Mouse (Mus musculus) urinary bladder, postnatal 36 days (tissue): ENCODE measurements around the gene Itprid2.

Experiments used
- DNase-seq, 2 experiments: peaks; one replicate each; pipeline ENCODE4 v3.0.0; 2022; ENCODE audit warnings: low spot score in 2 of 2, mixed read lengths in 1 of 2

Itprid2 gene

DNA sequence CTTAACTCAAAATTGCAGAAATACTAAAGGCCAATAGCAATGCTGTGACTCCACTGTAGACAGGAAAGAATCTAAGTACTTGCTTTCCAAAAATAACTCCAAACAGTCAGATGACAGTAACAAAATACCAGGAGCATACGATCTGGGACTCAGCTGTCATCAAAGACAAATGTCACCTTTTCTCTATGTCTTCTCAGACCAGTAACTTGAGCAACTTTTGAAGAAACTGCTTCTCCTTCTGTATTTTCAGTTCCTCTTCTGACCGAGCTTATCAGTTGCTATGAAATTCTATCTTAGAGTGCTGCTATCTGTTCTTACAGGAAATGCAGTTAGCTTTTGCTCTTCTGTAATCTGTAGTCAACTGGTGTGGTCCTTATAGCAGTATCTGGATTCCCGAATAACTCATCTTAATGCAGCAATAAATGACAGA is 78.5 kb downstream of the Itprid2 start:
- no peak for DNase-seq

DNA sequence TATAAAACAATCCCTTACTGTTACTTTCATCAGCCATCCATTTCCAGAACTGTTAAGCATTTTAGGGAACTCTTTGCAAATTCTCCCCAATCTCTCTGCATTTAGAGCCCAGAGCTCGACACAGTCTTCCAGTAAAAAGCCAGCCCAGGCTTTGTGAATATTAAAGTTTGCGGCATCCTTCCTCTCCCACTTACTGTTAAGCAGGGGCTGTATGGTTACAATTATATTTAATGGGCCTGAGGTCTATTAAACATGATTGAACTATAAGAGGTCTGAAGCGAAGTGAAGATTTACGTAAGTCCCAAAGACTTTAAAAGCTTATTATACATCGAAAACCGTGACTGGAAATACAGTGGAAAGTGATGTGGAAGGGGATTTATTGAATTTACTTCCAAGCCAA is 79.6 kb downstream of the Itprid2 start:
- no peak for DNase-seq

DNA sequence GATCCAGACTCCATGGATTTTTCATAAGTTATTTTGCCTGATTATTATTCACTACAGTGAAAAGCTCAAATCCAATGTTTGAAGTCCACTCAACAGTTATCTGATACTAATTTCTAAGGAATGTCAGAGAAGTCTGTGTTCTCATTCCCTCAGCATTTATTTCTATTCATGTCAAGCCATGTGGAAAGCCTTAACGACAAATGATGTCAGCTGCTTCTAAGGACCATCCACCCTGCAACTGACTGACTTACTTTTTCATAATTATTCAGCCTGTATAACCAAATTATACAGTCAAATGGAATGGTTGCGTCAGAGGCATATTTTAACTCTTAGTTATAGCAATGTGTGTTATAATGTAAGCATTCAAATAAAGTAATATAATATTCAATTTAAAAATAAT is 80.8 kb downstream of the Itprid2 start:
- DNase-seq, result no peak

DNA sequence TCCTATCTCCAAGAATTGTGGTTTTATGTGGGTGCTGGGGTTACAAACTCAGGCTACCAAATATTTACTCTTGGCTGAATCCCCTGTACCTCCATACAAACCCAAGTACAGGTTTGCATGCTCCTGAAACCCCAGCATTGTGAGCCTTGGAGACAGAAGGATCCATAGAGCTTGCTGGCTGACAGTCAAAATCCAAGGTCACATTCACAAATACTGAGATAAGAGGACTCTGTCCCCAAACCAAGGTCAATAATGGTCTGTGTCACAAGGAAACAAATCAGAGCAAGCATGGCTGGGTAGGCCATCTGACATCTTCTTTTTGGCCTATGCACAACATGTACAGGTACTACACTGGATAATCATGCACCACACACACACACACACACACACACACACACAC is 82.7 kb downstream of the Itprid2 start:
- no peak for DNase-seq

DNA sequence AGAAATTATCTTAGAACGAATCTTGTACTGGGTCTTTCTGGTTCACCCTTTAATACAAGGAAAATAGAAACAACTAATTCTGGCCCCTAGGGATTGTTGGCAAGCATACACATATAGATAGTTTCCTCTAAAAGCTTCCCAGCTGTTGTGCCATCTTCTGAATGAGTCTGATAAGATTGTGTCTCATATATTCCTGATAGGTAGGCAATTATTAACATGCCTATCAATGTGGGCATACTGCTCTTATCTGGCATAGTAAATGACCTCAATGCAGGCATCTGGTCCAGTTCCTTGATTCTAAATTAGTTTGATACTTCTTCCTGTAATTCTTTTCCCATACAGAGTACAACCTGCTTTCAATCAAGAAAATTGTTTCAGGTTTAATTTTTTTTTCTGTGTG is 87.3 kb downstream of the Itprid2 start:
- no peak for DNase-seq
